Mouse (Mus musculus): Measurements from ENCODE around the gene Preb. TPM values are rescaled to one million over a fixed set of nuclear protein-coding genes. Genes with fewer than 3 reads are reported as not detected.

Gene Preb
- polyA plus RNA-seq, 1 experiment from 2014 or later: 88.1 TPM

- Histone ChIP-seq H3K9ac (ENCODE audit: low read length) (no peak overlapping the region), H3K4me2 (replicated peaks; ENCODE audit: low read depth) (no peak overlapping the region), H3K9me3 (ENCODE audit: control insufficient read depth, low read length) (no peaks in the 10 kb centered on the region), H3K36me3 (ENCODE audit: control insufficient read depth, insufficient read depth, low read length) (peaks cover 16% of the 10 kb centered on the region), H3K4me1 (replicated peaks; ENCODE audit: control insufficient read depth, insufficient read depth) (peaks cover 8% of the 10 kb centered on the region), H3K4me3 (ENCODE audit: low read depth, low read length) (no peak overlapping the region), H3K27ac (replicated peaks) (no peak overlapping the region), H3K27me3 (ENCODE audit: control insufficient read depth, insufficient read depth, low read length) (no peaks in the 10 kb centered on the region)
- TF ChIP-seq EP300 (optimal IDR thresholded peaks at IDR 0.05) (no peak), CTCF (IDR thresholded peaks at IDR 0.05; ENCODE audit: low read depth) (no peak)
- WGBS: 94% methylated on average over 9 of the region's 9 CpGs
- DNase-seq (ENCODE audit: low spot score): no peak
- ATAC-seq (ENCODE audit: low FRiP score, low TSS enrichment): no peak
Measured at GRCm38 (mm10) chr5:30916841-30917240, 43.3 kb downstream of the Preb start.

DNA sequence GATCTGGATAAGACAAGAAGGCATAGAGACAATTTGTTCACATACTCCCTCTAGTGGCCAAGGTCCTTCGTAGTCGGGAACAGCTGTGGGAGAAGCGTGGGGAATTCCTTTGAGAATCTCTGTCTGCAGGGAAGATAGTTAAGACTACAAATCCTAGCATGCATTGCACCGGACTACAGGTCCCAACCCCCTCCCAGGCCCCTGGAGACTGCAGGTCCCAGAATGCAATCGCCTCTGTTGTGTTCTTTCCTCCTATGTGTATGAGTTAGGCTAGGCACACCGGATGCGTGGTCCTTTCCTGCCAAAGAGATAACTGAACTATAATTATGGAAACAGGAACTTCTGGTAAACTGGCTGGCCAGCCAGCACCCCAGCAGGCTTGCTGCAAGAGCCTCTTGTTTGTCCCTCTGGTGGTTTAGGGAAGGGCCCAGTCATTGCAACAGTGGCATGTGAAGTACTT is 44.2 kb downstream of the Preb start:
- Histone ChIP-seq H3K36me3 (ENCODE audit: control insufficient read depth, insufficient read depth, low read length) (peaks cover 16% of the 10 kb centered on the region), H3K4me2 (replicated peaks; ENCODE audit: low read depth) (peak overlapping the region; percentile 75), H3K27me3 (ENCODE audit: control insufficient read depth, insufficient read depth, low read length) (no peaks in the 10 kb centered on the region), H3K9me3 (ENCODE audit: control insufficient read depth, low read length) (no peaks in the 10 kb centered on the region), H3K27ac (replicated peaks) (0 out of 2 replicates have a peak overlapping the region, but pooled peaks have one; percentile 31), H3K9ac (ENCODE audit: low read length) (no peak overlapping the region), H3K4me3 (ENCODE audit: low read depth, low read length) (peak overlapping the region; percentile 43), H3K4me1 (replicated peaks; ENCODE audit: control insufficient read depth, insufficient read depth) (peaks cover 8% of the 10 kb centered on the region)
- DNase-seq (ENCODE audit: low spot score) (peak; percentile 83), ATAC-seq (ENCODE audit: low FRiP score, low TSS enrichment) (peak; percentile 82)
- TF ChIP-seq CTCF (IDR thresholded peaks at IDR 0.05; ENCODE audit: low read depth) (peak; percentile 85), EP300 (optimal IDR thresholded peaks at IDR 0.05) (no peak)
- 1% methylated on average over 7 of the region's 7 CpGs for WGBS

DNA sequence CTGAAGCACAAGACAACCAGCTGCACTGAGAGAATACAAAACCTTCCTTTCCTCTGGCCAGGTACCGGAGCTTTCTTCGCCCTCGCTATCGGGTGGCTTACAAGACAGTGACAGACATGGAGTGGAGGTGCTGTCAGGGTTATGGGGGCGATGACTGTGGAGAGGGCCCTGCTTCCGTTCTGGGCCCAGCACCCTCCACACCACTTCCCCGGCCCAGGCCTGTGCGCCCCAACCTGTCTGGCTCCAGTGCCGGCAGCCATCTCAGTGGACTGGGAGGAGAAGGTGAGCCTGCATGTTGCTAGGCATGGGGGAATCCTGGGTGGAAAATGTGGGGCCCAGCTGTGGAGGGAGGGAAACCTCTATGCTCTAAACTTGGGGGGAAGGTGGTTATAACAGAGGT is 44.7 kb downstream of the Preb start:
- WGBS: 37% methylated on average over 9 of the region's 9 CpGs
- peak; percentile 10; the same call in 1 of the 2 replicates for ATAC-seq (ENCODE audit: low FRiP score, low TSS enrichment)
- DNase-seq (ENCODE audit: low spot score): no peak
- Histone ChIP-seq H3K4me1 (replicated peaks; ENCODE audit: control insufficient read depth, insufficient read depth) (peaks cover 8% of the 10 kb centered on the region), H3K27ac (replicated peaks) (peak overlapping the region; percentile 92), H3K27me3 (ENCODE audit: control insufficient read depth, insufficient read depth, low read length) (no peaks in the 10 kb centered on the region), H3K9ac (ENCODE audit: low read length) (peak overlapping the region; percentile 67), H3K4me3 (ENCODE audit: low read depth, low read length) (peak overlapping the region; percentile 43), H3K9me3 (ENCODE audit: control insufficient read depth, low read length) (no peaks in the 10 kb centered on the region), H3K36me3 (ENCODE audit: control insufficient read depth, insufficient read depth, low read length) (peaks cover 16% of the 10 kb centered on the region), H3K4me2 (replicated peaks; ENCODE audit: low read depth) (peak overlapping the region; percentile 75)
- TF ChIP-seq CTCF (IDR thresholded peaks at IDR 0.05; ENCODE audit: low read depth): no peak
- TF ChIP-seq EP300 (optimal IDR thresholded peaks at IDR 0.05): no peak

DNA sequence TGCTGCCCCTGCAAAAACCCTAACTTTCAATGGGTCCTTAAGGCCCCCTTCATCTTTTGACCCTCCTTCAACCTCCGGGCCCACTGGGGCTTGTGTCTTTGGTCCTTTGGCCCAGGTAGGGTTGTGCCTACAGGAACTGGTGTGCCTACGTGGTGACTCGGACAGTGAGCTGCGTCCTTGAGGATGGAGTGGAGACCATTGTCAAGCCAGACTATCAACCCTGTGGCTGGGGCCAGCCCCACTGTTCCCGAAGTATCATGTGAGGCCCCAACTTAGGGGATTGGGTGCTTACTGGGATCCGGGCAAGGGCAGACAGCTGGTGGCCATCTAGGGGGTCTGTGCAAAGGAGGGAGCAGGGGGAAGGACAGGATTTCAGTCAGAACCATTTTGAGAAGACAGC is 45.3 kb downstream of the Preb start:
- H3K9me3 ChIP-seq (ENCODE audit: control insufficient read depth, low read length): no peaks in the 10 kb centered on the region
- peak overlapping the region; percentile 43 for H3K4me3 ChIP-seq (ENCODE audit: low read depth, low read length)
- H3K27me3 ChIP-seq (ENCODE audit: control insufficient read depth, insufficient read depth, low read length): no peaks in the 10 kb centered on the region
- H3K9ac ChIP-seq (ENCODE audit: low read length): peak overlapping the region; percentile 67
- H3K36me3 ChIP-seq (ENCODE audit: control insufficient read depth, insufficient read depth, low read length): peaks cover 16% of the 10 kb centered on the region
- TF ChIP-seq CTCF (IDR thresholded peaks at IDR 0.05; ENCODE audit: low read depth) (no peak), EP300 (optimal IDR thresholded peaks at IDR 0.05) (no peak)
- peak overlapping the region; percentile 75 for H3K4me2 ChIP-seq (replicated peaks; ENCODE audit: low read depth)
- peaks cover 8% of the 10 kb centered on the region for H3K4me1 ChIP-seq (replicated peaks; ENCODE audit: control insufficient read depth, insufficient read depth)
- peak overlapping the region; percentile 92 for H3K27ac ChIP-seq (replicated peaks)
- WGBS: 31% methylated on average over 6 of the region's 6 CpGs
- ATAC-seq (ENCODE audit: low FRiP score, low TSS enrichment) (no peak), DNase-seq (ENCODE audit: low spot score) (no peak)

DNA sequence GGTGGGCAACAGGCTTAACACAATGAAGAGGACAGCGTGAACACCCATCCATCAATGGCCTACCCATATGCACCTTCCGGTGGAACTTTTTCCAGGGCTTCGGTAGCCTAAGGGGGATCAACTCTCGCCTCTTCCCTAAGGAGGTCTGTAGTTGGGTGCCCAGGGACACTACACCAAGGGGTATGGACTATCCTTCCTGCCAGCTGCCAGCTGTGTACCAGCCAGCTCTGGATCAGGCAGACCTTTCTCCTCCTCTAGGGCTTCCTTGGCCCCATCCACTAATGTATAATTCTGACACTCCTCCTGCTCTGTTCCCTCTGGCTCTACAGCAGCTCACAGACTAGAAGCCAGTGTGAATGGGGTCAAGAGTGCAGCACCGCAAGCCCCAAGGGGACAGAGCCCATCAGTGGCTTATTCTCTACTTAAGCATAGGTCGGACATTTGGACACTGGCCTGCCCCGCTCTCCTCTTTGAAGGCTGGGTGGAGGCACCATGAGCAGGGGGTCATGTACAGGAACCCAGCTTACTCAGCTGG is 46.0 kb downstream of the Preb start:
- no peak for ATAC-seq (ENCODE audit: low FRiP score, low TSS enrichment)
- no peaks in the 10 kb centered on the region for H3K27me3 ChIP-seq (ENCODE audit: control insufficient read depth, insufficient read depth, low read length)
- WGBS: 35% methylated on average over 7 of the region's 7 CpGs
- peak overlapping the region; percentile 92 for H3K27ac ChIP-seq (replicated peaks)
- peaks cover 9% of the 10 kb centered on the region for H3K4me1 ChIP-seq (replicated peaks; ENCODE audit: control insufficient read depth, insufficient read depth)
- H3K4me3 ChIP-seq (ENCODE audit: low read depth, low read length): peak overlapping the region; percentile 43
- no peaks in the 10 kb centered on the region for H3K9me3 ChIP-seq (ENCODE audit: control insufficient read depth, low read length)
- peak overlapping the region; percentile 67 for H3K9ac ChIP-seq (ENCODE audit: low read length)
- peaks cover 15% of the 10 kb centered on the region for H3K36me3 ChIP-seq (ENCODE audit: control insufficient read depth, insufficient read depth, low read length)
- no peak for TF ChIP-seq CTCF (IDR thresholded peaks at IDR 0.05; ENCODE audit: low read depth)
- TF ChIP-seq EP300 (optimal IDR thresholded peaks at IDR 0.05): no peak
- no peak for DNase-seq (ENCODE audit: low spot score)
- H3K4me2 ChIP-seq (replicated peaks; ENCODE audit: low read depth): peak overlapping the region; percentile 75

- H3K4me2 ChIP-seq (replicated peaks; ENCODE audit: low read depth): peak within 1 kb of the TSS; percentile 75
- 22% methylated on average over 13 of the region's 13 CpGs for WGBS
- H3K27ac ChIP-seq (replicated peaks): peak within 1 kb of the TSS; percentile 92
- H3K9me3 ChIP-seq (ENCODE audit: control insufficient read depth, low read length): no peaks in the 10 kb centered on the region
- TF ChIP-seq CTCF (IDR thresholded peaks at IDR 0.05; ENCODE audit: low read depth): peak; percentile 33; the same call in 1 of the 2 replicates
- TF ChIP-seq EP300 (optimal IDR thresholded peaks at IDR 0.05): no peak
- ATAC-seq (ENCODE audit: low FRiP score, low TSS enrichment) (peak; percentile 68), DNase-seq (ENCODE audit: low spot score) (peak; percentile 64)
- H3K4me3 ChIP-seq (ENCODE audit: low read depth, low read length): peak within 1 kb of the TSS; percentile 43
- peaks cover 13% of the 10 kb centered on the region for H3K36me3 ChIP-seq (ENCODE audit: control insufficient read depth, insufficient read depth, low read length)
- peaks cover 14% of the 10 kb centered on the region for H3K4me1 ChIP-seq (replicated peaks; ENCODE audit: control insufficient read depth, insufficient read depth)
- H3K9ac ChIP-seq (ENCODE audit: low read length): peak within 1 kb of the TSS; percentile 67
- H3K27me3 ChIP-seq (ENCODE audit: control insufficient read depth, insufficient read depth, low read length): no peaks in the 10 kb centered on the region
Measured at GRCm38 (mm10) chr5:30913060-30913841, 46.9 kb downstream of the Preb start, which contains the start of gene Emilin1. Emilin1 (plus strand) TSS chr5:30913402.
